ENCODE assay signal across 11 mouse cellular contexts in genomic region chr3:102997036-102997435, GRCm38 (mm10). TPM values are rescaled to one million over a fixed set of nuclear protein-coding genes. Genes with fewer than 3 reads are reported as not detected.
DNase-seq lines count a peak whose midpoint lies in the region; ATAC-seq and TF ChIP-seq lines count a peak whose summit lies in the region.
"Had no signal": no experiment of that assay in that cellular context is flagged by ENCODE, and none has a peak within 500 bp of the region (broad histone marks: within the 10 kb centered on the region; RNA-seq: fewer than 3 reads in every experiment).

No protein-coding gene starts in this region.

- H3K9ac ChIP-seq in hindbrain, embryonic 13.5 days, result no peak overlapping the region
- H3K9ac ChIP-seq in hindbrain, embryonic 12.5 days, result no peak overlapping the region
- no peak overlapping the region for H3K9ac ChIP-seq in heart, embryonic 15.5 days

- H3K4me2 ChIP-seq in hindbrain, embryonic 13.5 days, result peak overlapping the region; percentile 64; the same call in 1 of the 2 replicates
- H3K4me2 ChIP-seq in hindbrain, embryonic 12.5 days (replicated peaks), result no peak overlapping the region
- H3K4me2 ChIP-seq in heart, embryonic 15.5 days, result peak overlapping the region; percentile 60; the same call in 1 of the 2 replicates
- peak overlapping the region; percentile 75 for H3K4me2 ChIP-seq in myocyte (ENCODE audit: low read depth)

- no peak overlapping the region for H3K27ac ChIP-seq in hindbrain, embryonic 13.5 days
- H3K27ac ChIP-seq in hindbrain, embryonic 12.5 days, result no peak overlapping the region
- H3K27ac ChIP-seq in heart, embryonic 15.5 days, result no peak overlapping the region
- no peak overlapping the region for H3K27ac ChIP-seq in cerebellum, adult 2 months (ENCODE audit: insufficient read depth, low read length)
- H3K27ac ChIP-seq: limb, embryonic 12.5 days had no signal

- 80% methylated on average over 10 of the region's 10 CpGs for WGBS in hindbrain, embryonic 13.5 days
- WGBS in hindbrain, embryonic 12.5 days, result 79% methylated on average over 10 of the region's 10 CpGs
- WGBS in heart, embryonic 15.5 days, result 73% methylated on average over 10 of the region's 10 CpGs
- WGBS in cerebellum, adult 2 months, result 69% methylated on average over 10 of the region's 10 CpGs

- no peak for TF ChIP-seq POLR2A in myocyte (IDR thresholded peaks at IDR 0.05; ENCODE audit: insufficient read length, low read depth)
- TF ChIP-seq POLR2A in cerebellum, adult 2 months (IDR thresholded peaks at IDR 0.05; ENCODE audit: borderline replicate concordance, insufficient read depth, low read length), result no peak

- H3K79me2 ChIP-seq in myocyte (ENCODE audit: control insufficient read depth, insufficient read depth), result peaks cover 15% of the 10 kb centered on the region

- peaks cover 43% of the 10 kb centered on the region for H3K36me3 ChIP-seq in hindbrain, embryonic 13.5 days
- peaks cover 39% of the 10 kb centered on the region for H3K36me3 ChIP-seq in hindbrain, embryonic 12.5 days
- H3K36me3 ChIP-seq in megakaryocyte, embryonic 14.5 days (replicated peaks; ENCODE audit: low read length), result peaks cover 45% of the 10 kb centered on the region
- H3K36me3 ChIP-seq in heart, embryonic 15.5 days, result peaks cover 37% of the 10 kb centered on the region
- H3K36me3 ChIP-seq in myocyte (ENCODE audit: control insufficient read depth, insufficient read depth), result peaks cover 27% of the 10 kb centered on the region

- TF ChIP-seq CTCF in cerebellum, adult 2 months (IDR thresholded peaks at IDR 0.05; ENCODE audit: borderline replicate concordance, insufficient read depth, low read depth, low read length), result no peak

- DNase-seq in cerebellum, adult 2 months, result no peak
- no peak for DNase-seq in right cerebral cortex, postnatal 10 days (ENCODE audit: low spot score in 2 of 2)
- DNase-seq: gastrocnemius, postnatal 36 days had no signal

- H3K27me3 ChIP-seq in hindbrain, embryonic 13.5 days, result no peaks in the 10 kb centered on the region
- H3K27me3 ChIP-seq in hindbrain, embryonic 12.5 days, result no peaks in the 10 kb centered on the region
- H3K27me3 ChIP-seq in megakaryocyte, embryonic 14.5 days (replicated peaks), result peaks cover 2% of the 10 kb centered on the region
- no peaks in the 10 kb centered on the region for H3K27me3 ChIP-seq in heart, embryonic 15.5 days
- H3K27me3 ChIP-seq in myocyte (ENCODE audit: control insufficient read depth, insufficient read depth, insufficient read length), result no peaks in the 10 kb centered on the region
- H3K27me3 ChIP-seq in cerebellum, adult 2 months (ENCODE audit: control insufficient read depth, insufficient read depth, low read length), result no peaks in the 10 kb centered on the region
- H3K27me3 ChIP-seq: limb, embryonic 12.5 days had no signal

- 0 out of 2 replicates have a peak, but pooled peaks cover 4% of the 10 kb centered on the region for H3K9me3 ChIP-seq in hindbrain, embryonic 13.5 days
- H3K9me3 ChIP-seq in hindbrain, embryonic 12.5 days (replicated peaks), result peaks cover 3% of the 10 kb centered on the region; the same call in 1 of the 2 replicates
- H3K9me3 ChIP-seq in megakaryocyte, embryonic 14.5 days, result peaks cover 4% of the 10 kb centered on the region; the same call in 1 of the 2 replicates
- no peaks in the 10 kb centered on the region for H3K9me3 ChIP-seq in heart, embryonic 15.5 days (replicated peaks)

- no peak overlapping the region for H3ac ChIP-seq in myocyte (ENCODE audit: control insufficient read depth, insufficient read length)

- peak overlapping the region; percentile 76 for H3K4me3 ChIP-seq in hindbrain, embryonic 13.5 days
- H3K4me3 ChIP-seq in hindbrain, embryonic 12.5 days, result no peak overlapping the region
- peak overlapping the region; percentile 14 for H3K4me3 ChIP-seq in megakaryocyte, embryonic 14.5 days (replicated peaks)
- H3K4me3 ChIP-seq in heart, embryonic 15.5 days, result peak overlapping the region; percentile 87; the same call in 1 of the 2 replicates
- H3K4me3 ChIP-seq in myocyte, result peak overlapping the region; percentile 45
- H3K4me3 ChIP-seq in cerebellum, adult 2 months (replicated peaks; ENCODE audit: insufficient read depth, low read depth, low read length), result no peak overlapping the region

- H3K4me1 ChIP-seq in hindbrain, embryonic 13.5 days (replicated peaks), result peaks cover 18% of the 10 kb centered on the region
- H3K4me1 ChIP-seq in hindbrain, embryonic 12.5 days, result peaks cover 16% of the 10 kb centered on the region
- peaks cover 28% of the 10 kb centered on the region for H3K4me1 ChIP-seq in megakaryocyte, embryonic 14.5 days
- H3K4me1 ChIP-seq in heart, embryonic 15.5 days (replicated peaks), result peaks cover 13% of the 10 kb centered on the region
- H3K4me1 ChIP-seq in cerebellum, adult 2 months (ENCODE audit: control insufficient read depth, insufficient read depth, low read length), result no peaks in the 10 kb centered on the region; the same call in 1 of the 2 replicates

- no peak for ATAC-seq in hindbrain, embryonic 13.5 days (ENCODE audit: low FRiP score)
- no peak for ATAC-seq in hindbrain, embryonic 12.5 days (ENCODE audit: low FRiP score)
- no peak for ATAC-seq in megakaryocyte, adult 5-6 weeks (ENCODE audit: poor library complexity, severe bottlenecking)
- no peak for ATAC-seq in heart, embryonic 15.5 days (replicated peaks; ENCODE audit: insufficient number of reproducible peaks, insufficient read depth, low FRiP score, low read depth)

TF ChIP-seq in myocyte, 11 proteins besides CTCF, POLR2A, EP300 and RAD21:
- TF ChIP-seq SRF (IDR thresholded peaks at IDR 0.05; ENCODE audit: control insufficient read depth, insufficient read length, low read depth), result no peak
- TF ChIP-seq CEBPB (IDR thresholded peaks at IDR 0.05; ENCODE audit: insufficient read depth, poor library complexity, severe bottlenecking), result no peak
- no peak for TF ChIP-seq E2F4 (IDR thresholded peaks at IDR 0.05; ENCODE audit: insufficient read depth)
- TF ChIP-seq USF1 (IDR thresholded peaks at IDR 0.05; ENCODE audit: low read depth), result no peak
- no peak for TF ChIP-seq REST (IDR thresholded peaks at IDR 0.05; ENCODE audit: insufficient read depth, insufficient read length)
- no peak for TF ChIP-seq TCF12 (IDR thresholded peaks at IDR 0.05; ENCODE audit: insufficient read depth, poor library complexity, severe bottlenecking)
- TF ChIP-seq MYOD1 (IDR thresholded peaks at IDR 0.05; ENCODE audit: control insufficient read depth in 1 of 3, insufficient read length in 2 of 3, low read depth in 2 of 3), result no peak
- TF ChIP-seq MAX (IDR thresholded peaks at IDR 0.05; ENCODE audit: low read depth), result no peak
- TF ChIP-seq POLR2AphosphoS2 (IDR thresholded peaks at IDR 0.05; ENCODE audit: insufficient read length, low read depth), result no peak
- TF ChIP-seq MYOG (IDR thresholded peaks at IDR 0.05; ENCODE audit: control insufficient read depth in 1 of 3, insufficient read depth in 1 of 3, insufficient read length in 2 of 3, low read depth in 2 of 3), result no peak
- no peak for TF ChIP-seq TCF3 (IDR thresholded peaks at IDR 0.05; ENCODE audit: insufficient read length, low read depth)

RNA-seq across cellular contexts. Expression of gene Sike1, which starts 1.5 kb away (rescaled TPM):
- 54.3 and 64.6 TPM in 2 replicates for polyA plus RNA-seq in hindbrain, embryonic 13.5 days (2015; fragmentation: Nextera tagmentation; extraction: Ambion mirVana)
- 71.7 and 89.3 TPM in 2 replicates for polyA plus RNA-seq in hindbrain, embryonic 12.5 days (2016; fragmentation: Nextera tagmentation; extraction: Ambion mirVana)
- polyA plus RNA-seq in megakaryocyte, embryonic 14.5 days (2012; ENCODE audit: insufficient read depth, low replicate concordance), result 0.36 and 2.5 TPM in 2 replicates
- 62.6 and 75.0 TPM in 2 replicates for total RNA-seq in megakaryocyte, adult 5-6 weeks (2015)
- 65.9 and 74.4 TPM in 2 replicates for total RNA-seq in megakaryocyte, adult 5-6 weeks (2017)
- 61.8 and 67.6 TPM in 2 replicates for polyA plus RNA-seq in heart, embryonic 15.5 days (2015; fragmentation: Nextera tagmentation; extraction: Ambion mirVana)
- polyA plus RNA-seq in myocyte (2012; fragmentation: generic; extraction: Trizol), result 27.0 TPM
- polyA plus RNA-seq in cerebellum, adult 2 months (2012; rRNA removed), result 34.3 and 40.0 TPM in 2 replicates

RNA-seq across cellular contexts. Expression of gene Csde1, which starts 23.2 kb away (rescaled TPM):
- polyA plus RNA-seq in hindbrain, embryonic 13.5 days (2015; fragmentation: Nextera tagmentation; extraction: Ambion mirVana), result 448 and 460 TPM in 2 replicates
- 499 and 526 TPM in 2 replicates for polyA plus RNA-seq in hindbrain, embryonic 12.5 days (2016; fragmentation: Nextera tagmentation; extraction: Ambion mirVana)
- 1.1 and 6.2 TPM in 2 replicates for polyA plus RNA-seq in megakaryocyte, embryonic 14.5 days (2012; ENCODE audit: insufficient read depth, low replicate concordance)
- total RNA-seq in megakaryocyte, adult 5-6 weeks (2015), result 231 and 262 TPM in 2 replicates
- total RNA-seq in megakaryocyte, adult 5-6 weeks (2017), result 467 and 491 TPM in 2 replicates
- polyA plus RNA-seq in heart, embryonic 15.5 days (2015; fragmentation: Nextera tagmentation; extraction: Ambion mirVana), result 254 and 259 TPM in 2 replicates
- 112 TPM for polyA plus RNA-seq in myocyte (2012; fragmentation: generic; extraction: Trizol)
- 93.5 and 99.9 TPM in 2 replicates for polyA plus RNA-seq in cerebellum, adult 2 months (2012; rRNA removed)

RNA-seq across cellular contexts. Expression of gene Nr1h5, which starts 33.1 kb away (rescaled TPM):
- polyA plus RNA-seq in hindbrain, embryonic 13.5 days (2015; fragmentation: Nextera tagmentation; extraction: Ambion mirVana), result 0.08 TPM in 1 of 2 replicates, not detected in the other
- not detected in 2 replicates for polyA plus RNA-seq in hindbrain, embryonic 12.5 days (2016; fragmentation: Nextera tagmentation; extraction: Ambion mirVana)
- not detected in 2 replicates for polyA plus RNA-seq in megakaryocyte, embryonic 14.5 days (2012; ENCODE audit: insufficient read depth, low replicate concordance)
- total RNA-seq in megakaryocyte, adult 5-6 weeks (2015), result not detected in 2 replicates
- total RNA-seq in megakaryocyte, adult 5-6 weeks (2017), result not detected in 2 replicates
- 0.06 and 0.14 TPM in 2 replicates for polyA plus RNA-seq in heart, embryonic 15.5 days (2015; fragmentation: Nextera tagmentation; extraction: Ambion mirVana)
- polyA plus RNA-seq in myocyte (2012; fragmentation: generic; extraction: Trizol), result 0.17 TPM
- polyA plus RNA-seq in cerebellum, adult 2 months (2012; rRNA removed), result 0.05 TPM in 1 of 2 replicates, not detected in the other
- total RNA-seq: gastrocnemius, postnatal 36 days; layer of hippocampus, adult 18-20 months had no signal

Comparison
In these comparisons a context has a peak if more than half of its experiments do, and no peak if none do; other contexts are left out.
1. H3K4me3 ChIP-seq: peak in hindbrain, embryonic 13.5 days (single experiment), megakaryocyte, embryonic 14.5 days (single experiment), heart, embryonic 15.5 days (single experiment) and myocyte (single experiment); none in hindbrain, embryonic 12.5 days (single experiment) and cerebellum, adult 2 months (single experiment).
2. RNA of gene Csde1, which starts 23.2 kb away (polyA plus RNA-seq): 499 to 526 TPM in hindbrain, embryonic 12.5 days, 448 to 460 TPM in hindbrain, embryonic 13.5 days, 254 to 259 TPM in heart, embryonic 15.5 days, 112 TPM in myocyte (single experiment) and 93.5 to 99.9 TPM in cerebellum, adult 2 months; 1.1 to 6.2 TPM in megakaryocyte, embryonic 14.5 days; every median in the first group is over 10 times any median in the second.